Mouse (Mus musculus) frontal cortex, postnatal 25 days (tissue): ENCODE results near the gene Scgb2a2.
"Not testable (repeated sequence)": the region's sequence is repeated elsewhere in the genome, so short reads cannot be mapped to it uniquely, and the experiment has no call there.

Experiments used
- DNase-seq, 2 experiments: peaks; one replicate each; pipeline ENCODE4 v3.0.0; 2022; ENCODE audit warnings: low spot score in 2 of 2

Scgb2a2 gene

DNA sequence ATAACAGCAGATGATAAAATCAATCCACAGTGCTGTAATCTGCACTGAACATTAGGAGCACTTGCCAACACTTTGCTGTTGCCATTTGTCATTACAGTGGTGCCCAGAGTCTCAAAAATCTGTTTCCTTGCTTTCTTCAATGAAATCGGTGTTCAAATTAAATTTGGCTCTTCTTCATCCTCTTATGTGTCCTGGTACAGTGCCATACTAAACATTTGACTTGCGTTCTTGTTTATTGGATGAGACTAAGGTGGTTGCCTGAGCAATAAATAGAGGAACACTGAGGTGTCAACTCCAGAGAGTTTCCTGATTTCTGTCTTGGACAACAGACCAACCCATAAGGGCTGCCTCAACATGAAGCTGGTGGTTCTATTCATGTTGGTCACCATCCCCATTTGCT is at the start of gene Scgb2a2:
Scgb2a2 (plus strand) TSS at position 301 of the 400 bp plus-strand sequence.
- no peak for DNase-seq

DNA sequence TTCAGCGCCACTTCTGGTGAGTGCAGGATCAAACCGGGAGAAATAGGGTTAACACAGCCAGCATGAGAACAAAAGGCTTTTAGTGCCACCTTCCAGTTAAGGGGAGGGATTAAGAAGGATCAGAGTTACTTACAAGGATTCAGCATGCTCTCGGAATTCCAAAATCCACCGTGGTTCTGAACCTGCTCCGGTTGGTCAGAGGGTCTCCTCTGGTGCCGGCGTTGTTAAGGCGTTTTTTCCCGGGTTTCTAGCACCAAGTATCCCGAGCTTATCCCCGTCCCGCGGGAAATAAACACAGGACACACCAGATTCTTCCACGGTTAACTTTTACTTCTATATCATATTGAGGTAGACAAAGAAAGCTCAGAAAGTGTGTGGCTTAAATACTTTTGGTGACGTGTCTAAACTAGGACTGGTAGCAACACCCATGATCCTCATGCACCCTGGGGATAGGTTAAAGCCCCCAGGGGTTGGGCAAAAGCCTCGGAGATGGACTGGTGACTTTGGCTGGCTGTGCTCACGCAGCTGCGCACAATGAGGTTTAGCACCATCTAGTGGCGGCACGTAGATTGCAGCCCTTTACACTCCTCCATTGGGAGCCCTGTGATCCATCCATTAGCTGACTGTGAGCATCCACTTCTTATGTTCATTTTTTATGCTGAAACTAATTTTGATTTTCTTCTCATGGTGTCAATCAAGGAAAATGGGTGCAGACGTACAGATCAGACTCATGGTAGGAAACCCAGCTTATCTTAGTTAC is 10.6 kb upstream of the Scgb2a2 start:
- peak; percentile 36 to 44 for DNase-seq

DNA sequence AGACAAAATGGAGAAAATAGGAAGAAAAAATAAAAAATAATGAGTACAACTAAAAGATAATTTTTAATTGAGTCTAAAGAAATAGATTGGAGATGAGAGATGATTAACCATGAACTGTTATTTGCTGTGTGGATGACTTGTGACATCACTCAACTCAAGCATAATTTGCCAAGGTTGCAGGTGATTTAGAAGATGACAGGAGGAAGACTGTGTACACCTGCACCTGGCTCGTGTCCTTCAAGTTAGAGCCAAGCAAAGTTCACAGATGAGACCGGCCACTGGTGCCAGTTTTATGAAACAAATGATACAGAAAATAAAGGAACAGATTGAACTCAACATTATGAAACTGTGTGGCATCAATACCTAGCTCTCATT is 10.0 kb upstream of the Scgb2a2 start:
- no peak for DNase-seq

DNA sequence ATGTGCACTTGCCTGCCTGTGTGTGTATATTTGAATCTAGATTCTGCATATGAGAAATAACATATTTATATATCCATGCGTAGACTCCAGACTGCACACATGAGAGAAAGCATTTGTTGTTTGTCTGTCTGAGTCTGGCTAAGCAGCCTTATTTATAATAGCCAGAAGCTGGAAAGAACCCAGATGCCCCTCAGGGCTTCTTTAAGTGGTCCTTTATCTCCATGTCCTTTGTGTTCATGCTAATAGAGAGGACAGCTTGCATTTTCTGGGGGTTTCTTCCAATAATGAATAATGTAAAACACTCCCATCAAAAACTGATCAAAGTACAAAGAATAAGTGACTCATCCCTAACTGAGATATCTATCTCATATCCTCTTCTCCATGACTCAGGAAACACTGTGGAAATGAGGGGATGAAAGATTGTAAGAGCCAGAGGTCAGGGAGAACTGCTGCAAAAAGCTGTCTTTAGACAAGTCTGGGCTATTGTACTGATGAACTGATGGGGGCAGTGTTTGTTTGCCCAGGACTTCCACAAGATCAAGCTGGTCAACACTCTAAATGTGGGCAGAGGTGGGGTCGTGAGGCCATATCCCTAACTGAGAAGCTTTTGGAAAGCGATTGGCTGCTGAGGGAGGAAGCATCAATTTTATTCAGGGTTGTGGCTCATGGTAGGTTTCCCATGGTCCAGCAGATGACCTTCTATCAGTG is 2.2 kb downstream of the Scgb2a2 start:
- not testable (repeated sequence) for DNase-seq

DNA sequence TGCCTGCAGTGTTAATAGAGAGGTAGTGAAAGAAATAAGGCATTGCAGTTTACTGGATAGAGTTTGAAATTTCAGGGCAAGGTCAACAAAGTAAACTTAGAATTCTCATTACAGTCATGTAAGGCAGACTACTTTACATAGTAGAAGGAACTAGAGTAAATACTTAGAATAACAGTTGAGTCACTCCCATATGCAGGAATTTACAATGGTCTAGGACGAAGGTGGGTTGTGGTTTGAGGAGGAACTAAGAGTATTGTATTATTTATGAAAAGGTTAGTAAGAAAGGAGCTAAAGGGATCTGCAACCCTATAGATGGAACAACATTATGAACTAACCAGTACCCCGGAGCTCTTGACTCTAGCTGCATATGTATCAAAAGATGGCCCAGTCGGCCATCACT is 13.5 kb downstream of the Scgb2a2 start:
- not testable (repeated sequence) for DNase-seq

DNA sequence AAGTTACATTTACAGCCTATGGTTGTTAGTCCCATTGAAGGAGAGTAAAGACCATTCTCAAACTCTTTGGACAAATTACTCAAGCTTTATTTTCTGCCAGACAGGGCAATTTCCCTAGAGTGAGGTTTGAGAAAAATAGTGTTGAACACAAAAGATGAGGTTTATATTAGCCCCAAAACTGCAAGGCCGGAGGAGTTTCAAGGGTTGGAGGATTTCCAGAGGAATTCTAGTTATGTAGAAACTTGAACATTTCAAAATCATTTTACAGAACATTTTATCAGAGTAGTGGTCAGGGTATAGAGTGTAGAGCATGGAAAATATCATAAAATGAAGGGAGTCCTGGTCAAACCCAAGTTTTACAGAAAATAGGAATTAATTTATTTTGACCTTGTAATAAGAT is 17.5 kb downstream of the Scgb2a2 start:
- DNase-seq = no peak

DNA sequence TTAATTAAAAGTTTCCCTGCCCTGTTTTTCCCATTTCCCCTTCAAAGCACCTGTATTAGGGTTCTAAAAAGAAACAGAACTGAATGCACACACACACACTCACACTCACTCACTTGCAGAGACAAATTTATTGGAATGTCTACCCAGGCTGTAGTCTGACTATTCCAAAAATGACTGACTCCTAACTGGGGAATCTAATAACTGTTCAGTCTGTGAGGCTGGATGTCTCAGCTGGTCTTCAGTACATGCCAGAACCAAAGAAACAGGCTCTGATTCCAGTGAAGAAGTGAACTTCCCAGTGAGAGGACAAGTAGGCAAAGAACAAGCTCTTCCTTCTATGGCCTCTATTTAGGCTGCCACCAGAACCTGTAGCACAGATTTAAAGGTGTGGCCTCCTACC is 18.1 kb downstream of the Scgb2a2 start:
- no peak for DNase-seq

DNA sequence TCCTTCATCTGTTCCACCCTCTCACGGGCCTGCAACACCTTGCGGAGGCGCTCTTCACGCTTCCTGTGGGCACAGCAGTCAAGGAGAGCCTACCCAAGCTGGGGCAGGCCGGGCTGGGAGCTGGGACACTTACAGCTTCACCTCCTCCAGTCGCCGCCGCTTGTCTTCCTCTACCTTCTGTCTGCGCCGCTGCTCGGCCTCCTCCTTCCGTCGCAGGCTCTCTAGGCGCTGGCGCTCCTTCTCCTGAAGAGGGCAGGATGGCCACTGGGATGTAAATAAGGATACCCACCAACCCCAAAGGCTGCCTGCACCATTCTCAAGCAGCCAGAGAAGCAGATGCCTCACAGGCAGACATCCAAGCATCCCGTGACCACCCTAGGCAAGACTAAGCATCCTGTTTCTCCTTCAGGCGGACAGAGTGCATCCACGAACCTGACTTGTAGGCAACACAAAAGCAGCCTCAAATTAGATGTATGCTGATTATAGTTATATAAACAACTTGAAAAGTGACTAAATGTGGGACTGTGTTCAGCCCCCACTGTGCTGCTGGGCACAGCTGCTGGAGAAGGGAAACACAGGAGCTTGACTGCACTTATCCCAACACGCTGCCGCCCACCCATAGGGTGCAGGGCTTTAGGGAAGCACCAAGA is 30.9 kb downstream of the Scgb2a2 start:
- peak in 1 of 2 experiments; percentile 18 for DNase-seq

DNA sequence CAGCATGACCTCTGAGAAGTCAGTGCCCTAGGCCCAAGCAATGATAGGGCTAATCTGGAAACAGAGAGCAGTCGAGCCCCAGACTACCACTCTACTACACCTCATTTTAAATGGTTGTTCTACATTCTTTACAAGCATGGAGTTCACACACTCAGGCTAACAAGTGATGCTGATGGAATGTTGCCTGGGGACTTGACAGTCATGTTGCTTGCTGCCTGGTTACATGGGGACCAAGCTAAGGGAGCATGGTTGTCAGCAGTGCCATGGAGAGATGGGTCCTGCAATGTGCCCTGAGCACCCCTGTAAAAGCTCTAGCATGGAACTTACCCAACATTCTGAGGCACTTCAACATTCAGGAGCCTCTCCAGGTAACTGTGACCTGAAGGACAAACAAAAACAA is 39.0 kb downstream of the Scgb2a2 start:
- DNase-seq = no peak

DNA sequence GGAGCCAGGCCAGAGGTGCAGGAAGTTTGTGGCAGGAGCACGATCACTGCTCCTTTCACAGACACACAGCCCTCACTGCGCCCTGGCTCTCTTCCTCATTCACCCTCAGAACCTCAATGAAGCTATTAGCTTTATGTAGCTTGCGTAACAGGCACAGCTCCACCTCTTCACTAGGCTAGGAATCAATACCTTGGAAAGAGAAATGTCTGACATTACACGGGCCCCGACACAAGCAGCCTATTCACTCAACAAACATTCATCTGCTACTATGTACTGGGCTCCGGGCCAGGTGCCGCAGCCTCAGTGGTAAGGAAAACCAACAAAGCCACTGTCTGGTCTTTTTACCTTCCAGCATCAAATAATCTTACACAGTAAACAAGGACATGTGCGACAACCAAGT is 39.4 kb downstream of the Scgb2a2 start:
- no peak for DNase-seq

DNA sequence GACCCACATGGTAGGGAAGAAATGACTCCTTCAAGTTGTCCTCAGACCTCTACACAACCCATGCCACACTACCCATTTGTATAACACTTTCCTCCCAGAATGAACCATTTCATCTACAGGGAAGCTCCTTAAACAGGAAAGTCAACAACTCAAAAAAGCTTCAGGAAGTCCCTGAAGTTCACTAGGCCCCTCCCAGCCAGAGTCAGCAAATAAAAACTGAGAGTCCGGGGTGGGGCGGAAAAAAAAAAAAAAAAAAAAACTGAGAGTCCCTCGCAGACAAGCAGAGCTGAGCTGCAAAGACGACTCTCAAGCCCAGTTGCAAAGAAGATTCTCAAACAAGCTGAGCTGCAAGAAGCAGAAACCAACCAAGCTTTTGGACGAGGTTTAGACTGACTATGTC is 48.7 kb downstream of the Scgb2a2 start:
- DNase-seq = no peak

DNA sequence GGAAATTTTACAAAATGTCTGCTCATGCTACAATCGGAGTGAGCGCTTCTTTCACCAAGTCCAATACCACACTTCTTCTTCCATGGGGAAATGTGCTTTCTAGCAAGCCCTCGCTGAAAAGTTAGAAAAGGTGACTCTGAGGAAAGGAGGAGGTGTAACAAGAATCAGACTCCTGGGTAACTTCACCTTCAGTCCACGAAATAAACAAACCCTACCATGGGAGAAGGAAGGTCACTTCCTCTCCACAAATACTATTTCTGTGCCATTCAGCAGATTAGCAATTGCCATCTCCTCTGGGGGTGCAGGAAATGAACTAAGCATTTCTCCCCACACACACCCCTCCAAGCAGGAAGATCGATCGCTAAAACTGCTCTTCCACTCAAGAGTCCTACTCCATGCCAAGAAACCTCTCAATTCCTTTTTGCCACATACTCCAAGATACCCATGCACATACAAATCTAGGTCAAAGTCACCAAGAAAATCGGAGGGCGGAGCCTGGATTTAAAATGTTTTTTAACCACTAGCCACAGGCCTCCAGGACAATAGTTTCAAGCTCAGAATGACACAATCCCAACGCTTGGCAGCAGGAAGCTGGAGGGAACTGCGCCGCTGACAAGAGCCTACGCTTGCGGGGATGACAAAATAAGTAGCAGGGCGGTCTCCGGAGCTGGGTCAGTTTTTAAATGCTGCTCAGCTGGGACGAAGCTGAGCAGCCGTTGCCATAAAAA is 51.1 kb downstream of the Scgb2a2 start:
- no peak for DNase-seq

DNA sequence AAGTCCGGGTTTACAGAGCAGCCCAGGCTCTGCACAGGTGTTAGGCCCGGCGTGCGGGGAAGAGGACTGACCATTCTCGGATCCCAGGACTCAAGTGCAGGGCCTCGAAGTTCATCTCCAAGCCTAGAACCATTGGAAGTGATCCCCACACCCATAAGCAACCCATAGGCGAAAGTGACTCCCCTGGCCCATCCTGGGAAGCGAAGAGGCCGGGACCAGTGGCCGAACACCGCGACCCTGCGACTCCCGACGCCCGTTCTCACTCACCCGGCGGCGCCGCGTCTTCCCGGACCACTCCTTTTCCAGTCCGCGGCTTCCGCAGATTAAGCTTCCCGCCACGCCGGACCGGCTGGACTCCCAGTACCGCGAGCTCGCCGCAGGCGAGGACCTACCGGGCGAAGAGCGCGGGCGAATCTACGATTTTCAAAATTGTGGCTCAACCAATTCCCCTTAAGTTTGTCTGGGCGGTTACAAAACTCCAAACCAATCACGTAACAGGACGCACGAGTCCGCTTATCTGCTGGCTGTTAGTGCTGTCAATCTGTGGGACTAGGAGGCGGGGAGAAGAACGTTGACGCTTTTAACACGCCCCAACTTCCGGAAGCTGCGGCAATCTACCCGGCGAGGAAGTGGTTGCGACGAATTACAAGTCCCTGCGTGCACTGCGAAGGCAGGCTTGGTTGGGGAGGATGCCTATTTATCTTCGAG is 51.9 kb downstream of the Scgb2a2 start, which contains the start of gene Incenp:
Incenp (minus strand) TSS at position 480 of the 708 bp plus-strand sequence.
- DNase-seq = peak; percentile 85 to 90

DNA sequence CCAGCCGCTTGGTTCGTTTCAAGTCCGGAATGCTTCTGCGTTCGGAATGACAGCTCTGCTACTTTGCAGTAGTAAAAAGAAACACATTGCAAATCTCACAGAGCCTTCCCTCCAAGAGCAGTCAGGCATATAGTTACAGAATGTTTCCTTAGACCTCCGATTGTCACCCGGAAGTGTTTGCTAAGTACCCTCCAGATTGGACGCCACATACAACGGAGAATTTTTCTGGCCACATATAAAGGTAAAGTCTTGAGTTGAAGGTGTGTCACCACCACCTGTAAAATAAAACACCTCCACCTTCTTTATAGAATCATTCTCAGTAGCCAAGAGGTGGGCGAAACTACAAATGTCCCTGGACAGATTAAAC is 52.4 kb downstream of the Scgb2a2 start:
- DNase-seq = no peak

DNA sequence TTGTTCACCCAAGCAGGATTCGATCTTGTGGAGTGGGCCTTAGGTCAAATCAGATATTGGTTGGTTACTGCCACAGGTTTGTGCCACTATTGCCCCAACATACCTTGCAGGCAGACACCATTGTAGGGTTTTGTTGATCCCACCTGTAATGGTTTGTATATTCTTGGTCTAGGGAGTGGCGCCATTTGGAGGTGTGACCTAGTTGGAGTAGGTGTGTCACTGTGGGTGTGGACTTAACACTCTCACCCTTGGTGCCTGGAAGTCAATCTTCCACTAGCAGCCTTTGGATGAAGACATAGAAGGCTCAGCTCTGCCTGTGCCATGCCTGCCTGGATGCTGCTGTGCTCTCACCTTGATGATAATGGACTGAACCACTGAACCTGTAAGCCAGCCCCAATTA is 53.3 kb downstream of the Scgb2a2 start:
- DNase-seq = not testable (repeated sequence)
